Mouse (Mus musculus) urinary bladder, adult 18-20 months (tissue): Measurements from ENCODE around the gene Pdgfra.

ENCODE experiments used
- DNase-seq, 2 experiments: peaks; one replicate each; pipeline ENCODE4 v3.0.0; 2022; ENCODE audit warnings: low spot score in 2 of 2, mixed read lengths in 2 of 2

The Pdgfra gene

DNA sequence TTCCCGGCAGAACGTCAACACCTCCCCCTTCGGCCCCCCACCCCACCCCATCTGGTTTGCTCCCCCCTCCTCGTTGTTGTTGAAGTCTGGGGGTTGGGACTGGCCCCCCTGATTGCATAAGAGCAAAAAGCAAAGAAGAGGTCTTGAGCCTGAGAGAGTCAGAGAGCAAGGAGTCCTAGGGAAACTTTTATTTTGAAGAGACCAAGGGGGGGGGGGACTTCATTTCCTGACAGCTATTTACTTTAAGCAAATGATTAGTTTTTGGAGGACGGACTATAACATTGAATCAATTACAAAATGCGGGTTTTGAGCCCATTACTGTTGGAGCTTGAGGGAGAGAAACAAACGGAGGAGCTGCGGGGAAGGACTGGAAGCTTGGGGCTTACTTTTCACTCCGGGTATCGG lies at the start of gene Pdgfra:
Pdgfra (plus strand) TSS at position 272 of the 405 bp plus-strand sequence.
- DNase-seq = no peak

DNA sequence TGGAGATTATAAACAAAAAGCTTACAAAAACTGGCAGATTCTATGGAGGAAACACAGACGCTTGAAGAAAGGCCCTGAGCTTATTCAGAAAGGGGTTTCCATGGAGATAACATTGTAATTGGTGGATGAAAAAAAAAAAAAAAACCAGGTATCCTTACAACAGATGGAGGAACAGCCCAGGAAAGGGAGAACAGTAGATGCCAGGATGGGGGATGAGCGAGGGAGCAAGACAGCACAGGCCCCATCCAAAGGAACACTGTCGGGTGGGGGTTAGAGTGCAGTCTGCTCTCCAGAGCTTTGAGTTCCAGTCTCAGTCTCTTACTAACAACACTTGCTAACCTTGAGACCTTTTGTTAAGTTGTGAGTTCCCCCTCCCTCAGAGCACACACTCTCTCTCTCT lies 45.6 kb upstream of the Pdgfra start:
- no peak for DNase-seq

DNA sequence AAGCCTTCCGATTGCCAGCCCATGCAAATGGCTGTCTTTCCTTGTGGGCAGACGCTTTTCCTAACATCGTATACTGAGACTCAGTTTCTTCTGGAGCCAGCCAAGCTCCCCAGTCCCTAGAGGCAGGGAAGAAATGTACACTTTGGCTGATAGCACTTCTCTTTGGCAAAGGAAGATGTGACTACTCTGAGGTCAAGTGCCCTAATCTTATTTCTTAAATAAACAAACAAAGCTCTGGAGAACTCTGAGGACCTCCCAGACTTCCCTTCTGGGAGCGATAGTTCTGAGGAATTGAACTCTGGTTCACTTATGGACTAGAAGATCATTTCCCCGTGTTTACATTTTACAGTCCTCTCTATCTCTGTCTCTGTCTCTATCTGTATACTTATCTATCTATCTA lies 42.7 kb upstream of the Pdgfra start:
- no peak for DNase-seq

DNA sequence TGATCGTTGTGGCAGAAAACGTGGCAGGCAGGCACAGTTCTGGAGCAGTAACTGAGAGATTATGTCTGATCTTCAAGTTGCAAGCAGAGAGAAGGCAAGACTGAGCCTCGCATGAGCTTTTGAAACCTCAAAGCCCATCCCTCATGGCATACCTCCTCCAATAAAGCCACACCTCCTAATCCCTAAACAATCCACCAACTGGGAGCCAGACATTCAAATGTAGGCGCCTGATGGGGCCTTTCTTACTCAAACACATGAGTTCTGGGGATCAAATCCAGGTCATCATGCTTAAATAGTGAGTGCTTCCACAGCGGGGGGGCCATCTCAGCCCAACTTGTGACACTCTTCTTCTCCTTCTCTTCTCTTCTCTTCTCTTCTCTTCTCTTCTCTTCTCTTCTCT lies 40.3 kb upstream of the Pdgfra start:
- no peak for DNase-seq

DNA sequence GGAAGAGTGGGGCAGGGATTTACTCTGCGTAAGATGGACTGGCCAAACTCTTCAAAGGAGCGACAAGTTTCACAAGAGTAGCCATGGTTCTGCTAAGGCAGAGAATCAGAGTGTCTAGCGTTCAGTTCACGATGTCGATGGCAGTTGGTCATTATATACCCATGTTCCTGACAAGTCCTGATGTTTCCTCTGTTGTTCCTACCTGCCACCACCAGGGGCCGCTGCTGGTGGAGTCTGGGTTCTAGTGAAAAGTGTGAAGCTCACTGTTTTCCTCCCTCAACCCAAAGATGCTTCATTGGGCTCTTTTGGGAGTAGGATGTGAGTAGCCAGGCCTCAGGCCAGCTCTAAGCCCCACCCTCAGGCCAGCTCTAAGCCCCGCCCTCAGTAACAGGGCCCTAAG lies 33.3 kb upstream of the Pdgfra start:
- DNase-seq = no peak

DNA sequence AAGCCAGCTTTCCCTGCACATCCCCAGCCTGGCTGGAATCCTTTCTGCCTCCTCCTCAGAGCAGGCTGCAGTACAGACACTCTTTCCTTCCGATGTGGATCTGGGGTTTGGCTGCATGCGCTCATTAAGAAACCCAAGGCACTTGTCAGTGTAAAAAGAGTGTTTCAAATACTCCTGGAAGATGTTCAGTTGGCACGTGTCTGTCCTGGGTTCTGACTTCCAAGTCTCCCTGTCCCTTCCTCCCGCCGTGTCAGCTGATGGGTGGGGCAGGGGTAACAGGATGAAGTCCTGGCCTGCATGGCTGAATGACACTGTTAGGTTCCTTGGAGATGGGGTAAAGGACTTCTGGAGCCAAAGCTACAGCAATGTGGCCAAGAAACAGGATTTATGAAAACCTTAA lies 30.4 kb upstream of the Pdgfra start:
- DNase-seq = peak in 1 of 2 experiments; percentile 43

DNA sequence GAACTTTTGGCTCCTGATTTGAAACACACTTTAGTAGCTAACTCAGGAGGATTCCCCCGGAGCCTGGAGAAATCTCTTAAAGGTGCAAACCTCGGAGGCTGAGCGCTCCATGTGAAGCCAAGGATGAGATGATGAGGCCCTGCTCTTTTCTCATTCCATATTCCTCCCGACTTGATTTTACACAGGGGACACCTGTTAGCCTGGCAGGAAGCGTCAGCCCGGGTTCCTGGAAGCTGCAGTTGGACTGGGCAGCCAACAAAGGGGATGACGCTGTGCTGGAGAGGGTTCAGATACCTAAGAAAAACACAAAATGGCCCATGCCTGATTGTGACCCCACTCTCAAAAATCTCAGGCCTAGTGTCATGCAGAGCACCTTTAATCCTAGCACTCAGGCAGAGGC lies 17.4 kb upstream of the Pdgfra start:
- DNase-seq = no peak

DNA sequence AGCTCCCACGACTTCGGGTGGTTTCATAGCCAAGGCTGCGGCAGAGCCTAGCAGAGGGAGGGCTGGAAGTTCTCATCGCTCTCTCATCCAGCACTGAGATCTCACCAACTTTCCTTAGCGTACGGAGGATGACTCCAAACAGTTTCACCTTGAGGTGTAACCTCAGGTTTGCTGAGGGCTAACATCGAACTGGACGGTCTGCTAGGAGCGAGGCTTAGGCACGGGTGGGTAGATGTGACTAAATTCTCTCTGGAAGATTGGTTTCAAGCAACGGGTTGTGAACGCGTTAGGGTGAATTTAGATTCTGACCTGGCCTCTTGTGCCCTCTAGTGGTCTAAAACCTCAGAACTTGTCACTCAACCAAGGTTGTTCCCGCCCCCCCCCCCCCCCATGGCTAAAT lies 9.0 kb upstream of the Pdgfra start:
- DNase-seq = peak in 1 of 2 experiments; percentile 49

DNA sequence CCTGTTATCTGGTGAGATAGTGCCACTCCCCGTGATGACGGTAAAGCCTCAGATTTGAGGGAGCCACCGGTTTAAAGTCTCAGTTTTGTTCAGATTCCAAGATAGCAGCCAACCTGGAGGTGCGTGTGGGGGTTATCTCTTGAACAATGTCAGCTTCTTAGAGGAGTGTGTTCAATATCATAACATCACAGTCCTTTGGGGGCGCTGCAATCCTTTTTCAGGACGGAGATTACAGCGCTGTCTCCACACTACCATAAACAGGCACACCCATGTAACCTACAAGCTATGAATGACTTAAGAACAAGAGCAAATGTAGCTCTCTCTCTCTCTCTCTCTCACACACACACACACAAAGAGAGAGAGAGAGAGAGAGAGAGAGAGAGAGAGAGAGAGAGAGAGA lies 8.3 kb upstream of the Pdgfra start:
- no peak for DNase-seq

DNA sequence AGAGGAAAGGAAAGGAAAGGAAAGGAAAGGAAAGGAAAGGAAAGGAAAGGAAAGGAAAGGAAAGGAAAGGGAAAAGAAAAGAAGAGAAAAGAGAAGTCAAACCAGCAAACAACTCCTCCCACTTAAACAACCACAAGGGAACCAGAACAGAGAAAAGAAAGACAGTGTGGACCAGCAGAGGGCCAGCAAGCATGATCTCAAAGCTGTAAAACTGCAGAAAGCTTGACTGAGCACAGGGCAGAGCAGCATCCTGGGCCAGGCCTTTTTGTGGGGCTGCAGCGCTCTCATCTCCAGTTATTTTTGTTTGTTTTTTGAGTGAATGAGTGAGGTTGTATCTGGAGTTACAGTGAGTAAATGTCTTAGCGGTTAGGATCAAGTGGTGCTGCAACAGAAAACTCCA lies 6.8 kb upstream of the Pdgfra start:
- no peak for DNase-seq

DNA sequence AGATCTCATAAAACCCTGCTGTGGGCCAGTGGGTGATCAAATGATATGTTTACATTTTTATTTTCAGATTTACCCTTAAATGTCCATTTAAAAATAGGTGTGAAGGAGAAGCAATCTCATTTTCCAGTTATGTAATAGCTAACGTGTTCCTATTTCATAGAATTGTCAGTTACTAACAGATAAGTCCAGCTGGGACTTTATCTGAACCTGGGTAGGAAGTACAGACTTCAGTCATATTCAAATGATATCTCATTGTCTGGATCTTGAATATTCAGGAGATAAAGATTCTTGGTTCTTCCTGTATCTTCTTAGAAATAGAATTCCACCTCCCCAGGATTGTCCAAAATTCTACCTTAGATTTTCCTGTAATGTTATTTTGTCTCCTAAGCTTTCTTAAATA lies 5.6 kb upstream of the Pdgfra start:
- DNase-seq = no peak

DNA sequence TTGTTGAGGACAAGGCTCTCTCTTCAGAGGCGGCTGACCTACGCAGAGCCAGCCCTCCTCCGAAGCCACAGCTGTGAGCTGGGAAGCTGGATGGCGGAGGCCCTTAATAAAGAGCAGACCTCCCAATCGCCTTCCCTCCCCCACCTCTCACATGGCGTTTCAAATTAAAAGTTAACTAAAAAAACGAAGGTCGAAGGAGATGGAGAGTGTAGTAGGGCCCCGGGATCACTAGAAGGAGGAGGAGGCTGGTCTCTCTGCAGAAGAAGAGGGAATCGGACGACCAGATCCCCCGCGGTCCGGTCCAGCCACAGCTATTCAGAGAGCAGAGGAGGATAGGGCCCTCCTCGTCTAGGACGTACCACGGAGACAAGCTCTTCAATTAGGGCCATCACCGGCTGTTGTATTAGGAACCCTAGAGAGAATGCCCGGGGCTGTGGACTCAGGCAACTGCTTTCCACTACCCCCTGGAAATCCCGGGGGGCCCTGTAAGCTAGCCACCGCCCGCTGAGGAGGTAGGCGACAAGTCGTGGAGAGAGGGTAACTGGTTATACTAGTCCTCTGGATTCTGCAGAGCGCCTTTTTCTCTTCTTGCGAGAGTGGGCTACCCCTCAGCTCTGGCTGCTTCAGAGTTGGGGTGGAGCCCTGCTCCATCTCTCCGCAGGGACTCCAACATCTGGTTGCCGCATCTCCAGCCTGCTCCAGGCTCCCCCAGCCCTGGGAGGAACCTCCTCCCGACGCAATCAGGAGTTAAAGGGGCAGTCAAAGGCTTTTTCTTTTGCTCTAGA lies 3.6 kb upstream of the Pdgfra start:
- DNase-seq = peak in 1 of 2 experiments; percentile 25

DNA sequence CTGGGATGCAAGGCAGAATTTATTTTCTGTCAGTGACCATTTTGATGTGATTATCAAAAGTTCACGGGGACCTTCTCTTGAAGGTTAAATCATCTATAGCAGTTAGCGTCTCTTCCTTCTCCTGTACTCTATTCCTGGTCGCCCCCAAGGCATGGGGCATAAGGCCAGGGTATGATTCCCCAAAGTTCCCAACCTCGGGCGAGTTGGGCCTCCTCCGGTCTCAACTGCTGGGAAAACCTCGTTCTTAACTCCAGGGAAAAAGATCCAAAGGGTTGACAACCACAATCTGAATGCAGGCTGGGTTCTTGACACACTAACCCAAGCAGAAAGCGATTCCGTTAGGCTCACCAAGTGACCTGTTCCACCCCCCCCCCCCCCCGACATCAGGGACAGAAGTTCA lies 2.7 kb upstream of the Pdgfra start:
- peak in 1 of 2 experiments; percentile 5 for DNase-seq

DNA sequence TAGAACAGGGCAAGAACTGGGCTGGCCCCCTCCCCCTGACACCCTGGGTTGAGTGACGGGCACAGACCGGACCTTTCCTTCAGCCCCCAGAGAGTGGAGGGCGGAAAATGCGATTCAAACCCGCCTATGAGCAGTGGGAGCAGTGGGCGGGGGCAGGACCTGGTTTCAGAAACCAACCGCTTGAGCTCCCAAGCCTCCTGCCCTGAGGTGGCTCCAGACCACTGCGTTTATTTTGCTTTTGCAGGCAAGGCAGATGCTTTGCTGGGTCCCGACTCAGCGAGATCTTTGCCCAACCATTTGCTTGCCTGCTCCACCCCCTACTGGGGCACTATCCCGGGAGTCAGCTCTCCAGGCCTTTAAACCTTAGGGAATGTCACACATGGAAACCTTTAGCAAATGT lies 2.2 kb upstream of the Pdgfra start:
- DNase-seq = peak in 1 of 2 experiments; percentile 21

DNA sequence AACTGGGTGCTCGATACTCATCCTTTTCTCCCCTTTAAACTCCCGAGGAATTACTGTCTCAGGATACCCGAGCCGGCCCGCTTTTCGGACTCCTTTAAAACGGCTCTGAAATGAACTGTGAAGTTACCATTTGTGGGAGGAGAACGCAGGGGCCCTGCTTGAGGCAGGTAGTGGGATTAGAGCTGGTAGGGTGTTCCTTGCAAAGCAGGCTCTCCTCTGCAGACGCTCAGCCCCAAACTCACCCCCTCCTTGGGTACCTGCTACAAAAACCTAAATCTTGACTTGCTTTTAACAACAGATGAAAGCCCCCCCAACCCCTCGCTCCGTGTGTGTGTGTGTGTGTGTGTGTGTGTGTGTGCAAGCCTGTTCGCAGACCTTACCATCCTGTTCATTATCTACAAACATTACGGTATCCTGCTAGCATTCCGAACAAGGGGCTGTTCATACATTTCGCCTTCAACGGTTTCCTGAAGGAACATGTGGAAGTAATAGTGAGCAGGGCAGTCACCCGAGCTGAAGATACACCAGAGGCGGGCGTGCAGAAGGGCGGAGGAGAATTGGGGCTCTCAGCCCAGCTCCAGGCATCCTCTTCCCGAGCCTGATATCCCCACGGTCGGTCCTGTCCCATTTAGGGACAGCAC lies 1.6 kb upstream of the Pdgfra start:
- DNase-seq = peak in 1 of 2 experiments; percentile 19

DNA sequence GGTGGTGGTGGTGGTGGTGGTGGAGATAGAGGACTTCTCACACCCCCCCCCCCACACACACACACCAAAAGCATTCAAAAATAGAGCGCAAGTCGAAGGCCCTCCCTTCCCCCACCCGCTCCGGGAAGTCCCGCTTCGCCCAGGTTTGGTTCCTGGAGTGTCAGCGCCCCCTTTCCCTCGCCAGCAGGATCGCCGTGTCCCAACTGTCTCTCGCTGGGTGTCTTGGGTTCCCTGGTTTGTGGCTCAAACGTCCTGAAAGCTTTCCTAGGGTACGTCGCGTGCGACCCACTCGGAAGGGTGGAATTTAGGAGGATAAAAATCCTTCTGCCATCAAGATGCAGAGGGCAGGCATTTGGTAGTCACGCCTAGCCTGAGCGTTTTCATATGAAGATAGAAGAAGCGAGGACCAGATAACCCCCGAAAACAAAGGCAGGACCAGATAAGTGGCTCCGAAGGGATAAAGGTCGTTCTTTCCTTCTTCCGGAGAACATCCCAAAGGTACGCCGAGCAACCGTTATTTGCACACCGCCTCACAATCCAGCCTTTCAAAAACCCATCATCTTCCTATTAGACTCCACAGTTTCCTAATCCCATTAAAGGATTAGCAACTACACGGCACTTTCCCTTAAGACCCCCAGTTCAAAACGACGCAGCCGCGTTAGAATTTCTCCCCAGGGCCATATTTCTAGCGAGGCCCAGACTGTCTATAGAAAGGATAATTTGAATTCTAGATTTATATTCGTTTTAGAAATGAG lies 769 bp upstream of the Pdgfra start:
- DNase-seq = peak in 1 of 2 experiments; percentile 53

DNA sequence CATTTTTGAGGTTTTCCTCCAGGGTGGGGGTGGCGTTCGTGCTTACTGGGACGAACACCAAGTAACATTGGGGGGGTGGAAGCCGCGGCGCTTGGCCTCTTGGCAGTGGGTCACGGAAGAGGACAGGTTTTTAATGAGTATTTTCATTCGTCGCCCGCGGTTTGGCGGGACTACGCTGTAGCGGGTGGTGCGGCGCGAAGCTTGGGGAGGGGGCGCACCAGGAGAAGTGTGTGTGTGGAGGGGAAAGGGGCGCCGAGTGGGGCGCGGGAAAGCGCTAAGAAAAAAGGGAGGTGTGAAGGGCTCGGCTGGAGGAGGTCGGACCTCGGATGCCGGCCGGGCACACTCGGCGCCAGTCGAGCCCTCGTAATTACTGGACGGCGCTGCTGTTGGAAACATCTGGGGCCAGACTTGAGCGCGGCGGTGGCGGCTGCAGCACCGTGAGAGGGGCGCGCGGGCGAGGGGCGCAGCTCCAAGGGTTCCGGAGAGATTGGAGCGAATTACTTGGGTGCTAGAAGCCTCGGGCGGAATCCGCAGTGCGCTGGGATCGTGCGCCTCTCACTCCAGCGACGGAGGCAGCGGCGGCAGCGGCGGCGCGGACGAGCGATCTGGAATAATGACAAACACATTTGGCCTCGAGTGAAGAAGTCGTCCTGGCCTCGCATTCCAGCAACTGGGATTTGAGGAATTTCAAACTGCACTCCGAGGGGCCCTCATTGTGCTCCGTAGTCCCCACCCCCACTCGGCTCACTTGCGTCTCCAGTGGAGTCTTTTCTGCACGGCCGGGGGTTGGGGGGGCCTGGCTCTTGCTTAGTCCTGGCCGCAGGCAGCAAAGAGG lies 916 bp downstream of the Pdgfra start:
- peak in 1 of 2 experiments; percentile 40 for DNase-seq

DNA sequence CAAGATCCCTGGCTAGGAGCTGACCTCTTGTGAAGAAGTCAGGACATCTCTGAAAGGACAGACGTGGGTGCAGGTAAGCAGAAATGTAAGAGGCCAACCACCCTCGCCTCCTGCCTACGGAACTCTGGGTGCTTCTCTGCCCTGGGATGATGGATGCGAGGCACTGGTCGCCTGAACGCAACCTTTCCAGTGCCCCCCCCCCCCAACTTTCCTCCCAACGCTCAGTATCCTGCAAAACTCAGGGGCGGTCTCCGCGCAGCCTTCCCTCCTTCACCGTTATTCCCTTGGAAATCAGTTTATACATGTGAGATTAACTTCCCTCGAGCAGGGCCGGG lies 1.5 kb downstream of the Pdgfra start:
- no peak for DNase-seq

DNA sequence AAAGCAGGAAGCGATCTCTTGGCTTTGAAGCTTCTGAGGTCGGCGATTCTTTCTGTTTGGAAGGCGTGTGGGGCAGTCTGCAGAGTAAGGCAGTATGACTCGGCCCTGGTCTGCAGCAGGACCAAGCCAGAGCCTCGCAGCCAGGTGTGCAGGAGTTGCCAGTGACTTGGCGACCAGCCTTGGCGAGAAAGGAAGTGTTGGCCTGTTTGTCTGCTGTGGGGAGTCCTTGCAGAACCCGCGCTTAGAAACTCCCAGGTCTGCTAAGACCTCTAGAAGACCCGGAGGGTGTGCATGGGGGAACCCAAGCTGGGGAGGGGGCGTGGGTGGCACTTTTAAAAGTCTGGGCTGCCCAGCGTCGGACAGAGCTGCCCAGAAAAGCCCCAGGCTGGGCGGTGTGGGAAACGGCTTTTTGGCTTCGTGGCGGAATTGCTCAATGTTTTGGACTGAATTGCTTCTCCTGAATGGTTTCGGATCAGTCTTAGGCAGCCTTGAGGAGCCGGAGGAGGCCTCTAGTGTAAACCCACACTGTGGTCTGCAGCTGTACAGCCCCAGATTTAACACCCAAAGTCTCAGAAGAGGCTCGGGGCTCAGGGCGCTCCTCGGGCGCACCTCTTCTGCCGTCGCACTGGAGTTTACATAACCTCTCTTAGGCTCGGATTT lies 2.0 kb downstream of the Pdgfra start:
- DNase-seq = peak in 1 of 2 experiments; percentile 47

DNA sequence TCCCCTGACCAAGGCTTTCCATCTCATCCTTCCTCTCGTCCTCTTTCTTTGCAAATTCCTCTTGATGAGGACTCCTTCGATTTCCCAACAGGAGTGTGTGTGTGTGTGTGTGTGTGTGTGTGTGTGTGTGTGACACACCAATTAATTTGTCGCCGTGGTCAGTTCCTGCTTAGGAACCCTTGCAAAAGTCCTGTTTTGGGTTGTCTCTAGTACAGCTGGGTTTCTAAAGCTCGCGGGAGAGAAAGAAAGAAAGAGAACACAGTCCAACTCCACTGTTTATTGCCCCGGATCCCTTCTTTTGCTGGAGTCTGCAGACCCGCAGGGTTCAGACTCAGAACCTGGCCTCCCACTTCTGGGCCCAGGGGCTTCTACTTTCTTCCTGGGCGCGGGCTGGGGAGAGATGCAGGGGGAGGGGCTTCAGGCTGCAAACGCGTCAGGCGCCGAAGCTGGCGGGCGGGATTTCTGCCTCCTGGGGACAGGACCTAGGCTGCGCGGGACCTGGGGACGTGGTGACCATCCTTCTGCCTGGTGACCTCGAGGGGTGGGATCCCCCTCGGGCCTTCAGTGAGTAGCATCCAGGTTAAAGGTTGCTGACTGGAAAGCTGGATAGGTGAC lies 2.6 kb downstream of the Pdgfra start:
- peak in 1 of 2 experiments; percentile 39 for DNase-seq

DNA sequence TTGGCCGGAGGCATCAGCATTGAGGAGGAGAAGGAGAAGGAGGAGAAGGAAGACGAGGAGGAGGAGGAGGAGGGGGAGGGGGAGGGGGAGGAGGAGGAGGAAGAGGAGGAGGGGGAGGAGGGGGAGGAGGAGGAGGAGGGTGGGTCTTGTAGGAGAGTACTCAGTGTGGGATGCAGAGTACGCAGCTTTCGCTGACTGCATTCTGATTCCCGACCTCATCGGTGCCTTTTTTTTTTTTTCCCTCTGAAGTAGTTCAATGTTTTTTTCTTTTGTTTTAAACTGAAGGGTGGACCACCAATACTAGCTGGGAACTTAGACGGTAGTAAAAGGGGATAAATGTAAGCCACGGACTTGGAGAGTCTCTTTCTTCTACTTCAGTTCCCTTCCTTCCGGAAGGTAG lies 3.2 kb downstream of the Pdgfra start:
- no peak for DNase-seq
